Mouse (Mus musculus) cerebellum, adult 9-11 months (tissue): ENCODE measurements at regions not wholly inside any gene's neighbourhood (a gene's known extent, or its start where the extent isn't known, plus 50 kb on each side); places are given as distances from the start of the nearest gene placed in this dataset.
A peak's percentile ranks its signal among the peaks of the same experiment; 100 is the strongest.
"Not testable (repeated sequence)": the region's sequence is repeated elsewhere in the genome, so short reads cannot be mapped to it uniquely, and the experiment has no call there.

Experiments
- DNase-seq: peaks from one replicate; pipeline ENCODE4 v3.0.0; 2022

GRCm38 (mm10) chr13:50754911-50755310, 56.8 kb downstream of the Gm8765 start:
- not testable (repeated sequence) for DNase-seq

- not testable (repeated sequence) for DNase-seq
Observed at GRCm38 (mm10) chr13:50756334-50756733, 58.2 kb downstream of the Gm8765 start.

- DNase-seq: no peak
Observed at GRCm38 (mm10) chr13:50764618-50765017, 66.5 kb downstream of the Gm8765 start.

- not testable (repeated sequence) for DNase-seq
Observed at GRCm38 (mm10) chr13:50780036-50780435, 81.9 kb downstream of the Gm8765 start.

GRCm38 (mm10) chr13:50829879-50830550, 131.9 kb downstream of the Gm8765 start:
- DNase-seq: peak; percentile 2
